Mouse (Mus musculus) embryo, embryonic 10 days (tissue): ENCODE measurements around the gene Sdhaf1.

Source experiments
- DNase-seq: peaks from one replicate; pipeline ENCODE4 v3.0.0-alpha.2; 2015; ENCODE audit warnings: low spot score

The Sdhaf1 gene

GRCm38 (mm10) chr7:30293795-30294194 is 29.9 kb downstream of the Sdhaf1 start:
- no peak for DNase-seq

GRCm38 (mm10) chr7:30291215-30292131 is 32.2 kb downstream of the Sdhaf1 start, which contains the start of gene Clip3:
Gene Clip3, plus strand, starts transcription at chr7:30291728.
- DNase-seq, result peak; percentile 92

GRCm38 (mm10) chr7:30289714-30290399 is 33.8 kb downstream of the Sdhaf1 start:
- DNase-seq, result peak; percentile 48

- no peak for DNase-seq
These were observed 34.5 kb downstream of the Sdhaf1 start for GRCm38 (mm10) chr7:30289071-30289713.

- DNase-seq, result no peak
These were observed 35.6 kb downstream of the Sdhaf1 start for GRCm38 (mm10) chr7:30288046-30288445.

- no peak for DNase-seq
These were observed 36.8 kb downstream of the Sdhaf1 start for GRCm38 (mm10) chr7:30286701-30287410.

- DNase-seq, result no peak
These were observed 41.0 kb downstream of the Sdhaf1 start for GRCm38 (mm10) chr7:30282740-30283139.

GRCm38 (mm10) chr7:30281522-30281921 is 42.2 kb downstream of the Sdhaf1 start:
- no peak for DNase-seq

- DNase-seq, result peak; percentile 94
These were observed 43.0 kb downstream of the Sdhaf1 start for GRCm38 (mm10) chr7:30280670-30281138.

GRCm38 (mm10) chr7:30279951-30280669 is 43.6 kb downstream of the Sdhaf1 start, which contains the start of the genes Thap8 and Wdr62:
Gene Thap8, plus strand, starts transcription at chr7:30280094.
Gene Wdr62, minus strand, starts transcription at chr7:30280419.
- peak; percentile 94 for DNase-seq

GRCm38 (mm10) chr7:30279536-30279935 is 44.2 kb downstream of the Sdhaf1 start:
- peak; percentile 66 for DNase-seq

GRCm38 (mm10) chr7:30278911-30279310 is 44.8 kb downstream of the Sdhaf1 start:
- DNase-seq, result no peak

- DNase-seq, result no peak
These were observed 49.3 kb downstream of the Sdhaf1 start for GRCm38 (mm10) chr7:30274383-30274782.
